Comparison of ENCODE assay signal across 9 mouse cellular contexts in genomic region chr6:112373886-112374585, GRCm38 (mm10). TPM values are rescaled to one million over a fixed set of nuclear protein-coding genes. Genes with fewer than 3 reads are reported as not detected.
DNase-seq lines count a peak whose midpoint lies in the region; ATAC-seq and TF ChIP-seq lines count a peak whose summit lies in the region.
"Had no signal": no experiment of that assay in that cellular context is flagged by ENCODE, and none has a peak within 500 bp of the region (broad histone marks: within the 10 kb centered on the region; RNA-seq: fewer than 3 reads in every experiment).

No protein-coding gene starts in this region.

- no peaks in the 10 kb centered on the region for H3K9me3 ChIP-seq in heart, embryonic 14.5 days (ENCODE audit: control insufficient read depth, low read length)
- peaks cover 80% of the 10 kb centered on the region for H3K9me3 ChIP-seq in G1E (replicated peaks)
- H3K9me3 ChIP-seq in hindbrain, embryonic 13.5 days: no peaks in the 10 kb centered on the region
- H3K9me3 ChIP-seq in neural tube, embryonic 11.5 days (ENCODE audit: control insufficient read depth, low read length): no peaks in the 10 kb centered on the region
- H3K9me3 ChIP-seq: limb, embryonic 12.5 days had no signal

- no peak overlapping the region for H3K27ac ChIP-seq in heart, embryonic 14.5 days (replicated peaks in 1 of 2; ENCODE audit: control insufficient read depth in 1 of 2, insufficient read depth in 1 of 2, low read depth in 2 of 2, low read length in 2 of 2)
- H3K27ac ChIP-seq in cortical plate, adult 2 months (ENCODE audit: insufficient read depth, low read length): no peak overlapping the region
- no peak overlapping the region for H3K27ac ChIP-seq in hindbrain, embryonic 13.5 days
- no peak overlapping the region for H3K27ac ChIP-seq in liver, adult 2 months (replicated peaks; ENCODE audit: insufficient read depth, low read depth, low read length)
- H3K27ac ChIP-seq in neural tube, embryonic 11.5 days (ENCODE audit: low read depth, low read length): no peak overlapping the region
- H3K27ac ChIP-seq: limb, embryonic 12.5 days had no signal

- no peak for TF ChIP-seq POLR2A in cortical plate, adult 2 months (IDR thresholded peaks at IDR 0.05; ENCODE audit: extremely low read depth, insufficient read depth, low read length)
- TF ChIP-seq POLR2A in liver, adult 2 months (IDR thresholded peaks at IDR 0.05; ENCODE audit: extremely low read depth, insufficient read depth, low read length): no peak

- H3K79me2 ChIP-seq in liver, adult 2 months (ENCODE audit: control insufficient read depth, insufficient read depth, low read length): no peaks in the 10 kb centered on the region

- H3K9ac ChIP-seq in heart, embryonic 14.5 days (ENCODE audit: low read length): no peak overlapping the region
- H3K9ac ChIP-seq in hindbrain, embryonic 13.5 days: no peak overlapping the region
- H3K9ac ChIP-seq in liver, adult 2 months (ENCODE audit: low read depth, low read length): no peak overlapping the region
- no peak overlapping the region for H3K9ac ChIP-seq in neural tube, embryonic 11.5 days (ENCODE audit: low read length)
- H3K9ac ChIP-seq: limb, embryonic 12.5 days had no signal

- H3K36me3 ChIP-seq in heart, embryonic 14.5 days (ENCODE audit: control insufficient read depth, insufficient read depth, low read length): no peaks in the 10 kb centered on the region
- no peaks in the 10 kb centered on the region for H3K36me3 ChIP-seq in G1E (replicated peaks)
- no peaks in the 10 kb centered on the region for H3K36me3 ChIP-seq in hindbrain, embryonic 13.5 days
- H3K36me3 ChIP-seq in liver, adult 2 months (ENCODE audit: control insufficient read depth, insufficient read depth, low read length): no peaks in the 10 kb centered on the region
- H3K36me3 ChIP-seq in neural tube, embryonic 11.5 days (ENCODE audit: control insufficient read depth, insufficient read depth, low read length): no peaks in the 10 kb centered on the region
- H3K36me3 ChIP-seq: limb, embryonic 12.5 days had no signal

- no peaks in the 10 kb centered on the region for H3K27me3 ChIP-seq in heart, embryonic 14.5 days (ENCODE audit: control insufficient read depth, insufficient read depth, low read length)
- H3K27me3 ChIP-seq in G1E (ENCODE audit: insufficient read depth, low read length): no peaks in the 10 kb centered on the region
- no peaks in the 10 kb centered on the region for H3K27me3 ChIP-seq in hindbrain, embryonic 13.5 days
- no peaks in the 10 kb centered on the region for H3K27me3 ChIP-seq in liver, adult 2 months (ENCODE audit: control insufficient read depth, insufficient read depth, low read length)
- H3K27me3 ChIP-seq in neural tube, embryonic 11.5 days (ENCODE audit: control insufficient read depth, insufficient read depth, low read length): no peaks in the 10 kb centered on the region
- H3K27me3 ChIP-seq: limb, embryonic 12.5 days had no signal

- 47% methylated on average over 8 of the region's 8 CpGs for WGBS in heart, embryonic 14.5 days
- 46% methylated on average over 8 of the region's 8 CpGs for WGBS in hindbrain, embryonic 13.5 days
- 41% methylated on average over 8 of the region's 8 CpGs for WGBS in liver, adult 2 months
- WGBS in neural tube, embryonic 11.5 days: 42% methylated on average over 8 of the region's 8 CpGs

- no peaks in the 10 kb centered on the region for H3K4me1 ChIP-seq in heart, embryonic 14.5 days (ENCODE audit: control insufficient read depth in 2 of 2, insufficient read depth in 2 of 2, low read length in 2 of 2)
- H3K4me1 ChIP-seq in G1E (ENCODE audit: insufficient read depth, low read depth, low read length): no peaks in the 10 kb centered on the region
- no peaks in the 10 kb centered on the region for H3K4me1 ChIP-seq in cortical plate, adult 2 months (ENCODE audit: control insufficient read depth, insufficient read depth, low read length)
- no peaks in the 10 kb centered on the region; the same call in 1 of the 2 replicates for H3K4me1 ChIP-seq in hindbrain, embryonic 13.5 days (replicated peaks)
- no peaks in the 10 kb centered on the region for H3K4me1 ChIP-seq in liver, adult 2 months (ENCODE audit: control insufficient read depth, insufficient read depth, low read length)
- no peaks in the 10 kb centered on the region for H3K4me1 ChIP-seq in neural tube, embryonic 11.5 days (ENCODE audit: control insufficient read depth, insufficient read depth, low read length)
- H3K4me1 ChIP-seq: limb, embryonic 12.5 days had no signal

- no peak overlapping the region for H3K4me3 ChIP-seq in heart, embryonic 14.5 days (ENCODE audit: control insufficient read depth in 1 of 2, insufficient read depth in 1 of 2, low read depth in 1 of 2, low read length in 2 of 2)
- no peak overlapping the region for H3K4me3 ChIP-seq in G1E (ENCODE audit: low read depth, low read length)
- no peak overlapping the region for H3K4me3 ChIP-seq in cortical plate, adult 2 months (ENCODE audit: insufficient read depth, low read length)
- H3K4me3 ChIP-seq in hindbrain, embryonic 13.5 days: no peak overlapping the region
- no peak overlapping the region for H3K4me3 ChIP-seq in liver, adult 2 months (ENCODE audit: insufficient read depth, low read depth, low read length)
- no peak overlapping the region for H3K4me3 ChIP-seq in neural tube, embryonic 11.5 days (ENCODE audit: low read depth, low read length)
- H3K4me3 ChIP-seq: limb, embryonic 12.5 days had no signal

- intact Hi-C loops in heart, postnatal 25 days (cut with DNase I): no loop called here

- DNase-seq in heart, postnatal 25 days (ENCODE audit: low spot score): no peak
- no peak for DNase-seq in G1E (ENCODE audit: low spot score)
- peak; percentile 37 for DNase-seq in liver, adult 2 months (ENCODE audit: extremely low read depth, low read depth, low spot score)
- DNase-seq in neural tube, embryonic 11.5 days (ENCODE audit: low spot score): peak; percentile 44
- DNase-seq in layer of hippocampus, adult 9-11 months: no peak

- TF ChIP-seq CTCF in G1E (IDR thresholded peaks at IDR 0.05; ENCODE audit: low read depth, low read length): peak; percentile 37
- peak; percentile 76 for TF ChIP-seq CTCF in cortical plate, adult 2 months (IDR thresholded peaks at IDR 0.05; ENCODE audit: extremely low read depth, insufficient read depth, low read length)
- TF ChIP-seq CTCF in liver, adult 2 months (IDR thresholded peaks at IDR 0.05; ENCODE audit: low read depth, low read length): peak; percentile 46

- 0 out of 2 replicates have a peak, but pooled peaks have one; percentile 42 for ATAC-seq in heart, embryonic 14.5 days (ENCODE audit: insufficient number of reproducible peaks, insufficient read depth, low FRiP score, low read depth)
- no peak for ATAC-seq in G1E (ENCODE audit: extremely low read depth, insufficient number of reproducible peaks, low FRiP score, poor library complexity, severe bottlenecking)
- ATAC-seq in hindbrain, embryonic 13.5 days (ENCODE audit: low FRiP score): peak; percentile 59; the same call in 1 of the 2 replicates
- ATAC-seq in neural tube, embryonic 11.5 days (ENCODE audit: insufficient read depth, low FRiP score, low TSS enrichment): peak; percentile 74

- no peak overlapping the region for H3K4me2 ChIP-seq in heart, embryonic 14.5 days (ENCODE audit: low read length)
- H3K4me2 ChIP-seq in hindbrain, embryonic 13.5 days: no peak overlapping the region
- no peak overlapping the region for H3K4me2 ChIP-seq in neural tube, embryonic 11.5 days (ENCODE audit: low read depth)
- H3K4me2 ChIP-seq: limb, embryonic 12.5 days had no signal

RNA-seq across cellular contexts. Expression of gene Ssu2, which starts 13.8 kb away (rescaled TPM):
- 2.8 and 3.3 TPM in 2 replicates for polyA plus RNA-seq in heart, embryonic 14.5 days (2014; fragmentation: Nextera tagmentation; extraction: Ambion mirVana)
- total RNA-seq in heart, postnatal 25 days (2021): 1 to 10 TPM; 2.8 to 2.9 TPM
- total RNA-seq in G1E (2014; fragmentation: Nextera tagmentation) (not detected in 2 replicates), G1E (2017) (not detected in 2 replicates)
- polyA plus RNA-seq in G1E (2012): not detected in 2 replicates
- polyA plus RNA-seq in cortical plate, adult 2 months (2012; rRNA removed): 0.50 and 0.55 TPM in 2 replicates
- polyA plus RNA-seq in hindbrain, embryonic 13.5 days (2015; fragmentation: Nextera tagmentation; extraction: Ambion mirVana): not detected in 2 replicates
- not detected in 2 replicates for total RNA-seq in liver, adult 2 months (2014; rRNA removed)
- not detected in 2 replicates for polyA plus RNA-seq in liver, adult 2 months (2012; rRNA removed)
- 0.90 and 0.99 TPM in 2 replicates for polyA plus RNA-seq in neural tube, embryonic 11.5 days (2014; fragmentation: Nextera tagmentation; extraction: Ambion mirVana)

Comparison
In these comparisons a context has a peak if more than half of its experiments do, and no peak if none do; other contexts are left out.
1. DNase-seq: peak in liver, adult 2 months (single experiment) and neural tube, embryonic 11.5 days (single experiment); none in heart, postnatal 25 days (single experiment), G1E (single experiment) and layer of hippocampus, adult 9-11 months (single experiment).
2. Peak in every context shown above with its lines, with median percentiles within 50 percentile points of each other: CTCF ChIP-seq.